Mouse (Mus musculus): ENCODE measurements at regions not wholly inside any gene's neighbourhood (a gene's known extent, or its start where the extent isn't known, plus 50 kb on each side); places are given as distances from the start of the nearest gene placed in this dataset.

DNA sequence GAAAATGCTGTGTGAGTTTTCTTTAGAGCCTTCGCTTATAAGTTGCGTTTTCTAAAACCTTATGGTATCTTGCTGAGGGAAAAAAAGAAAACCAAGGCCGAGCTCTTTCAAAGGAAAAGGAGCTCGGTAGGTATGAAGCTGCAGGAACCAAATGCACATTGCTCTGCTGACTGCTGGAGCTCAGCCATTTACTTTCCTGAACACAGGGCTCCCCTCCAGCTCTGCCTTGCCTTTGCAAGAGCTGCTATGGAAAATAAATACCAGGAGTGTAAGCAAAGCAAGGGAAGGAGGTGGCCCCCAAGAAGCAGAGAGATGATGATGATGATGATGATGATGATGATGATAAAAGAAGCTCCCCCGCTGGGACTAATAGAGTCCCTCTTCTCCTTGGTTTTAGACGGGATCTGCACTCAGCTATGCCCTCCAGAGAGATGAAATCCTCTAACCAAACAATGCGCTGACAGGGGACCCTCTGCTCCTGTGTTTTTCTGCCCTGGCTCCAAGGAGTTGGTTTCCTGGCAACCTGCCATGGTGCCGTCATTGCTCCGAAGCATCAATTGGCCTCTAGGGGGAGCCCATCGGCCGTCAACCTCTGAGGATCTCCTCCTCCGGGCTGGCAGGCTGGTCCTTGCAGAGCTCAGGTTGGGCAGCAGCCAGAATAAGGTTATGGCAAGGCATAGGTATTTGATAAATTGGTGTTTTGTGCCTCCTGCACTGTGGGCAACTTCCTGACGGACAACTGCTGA is 544.7 kb downstream of the Rnf144b start:
- TF ChIP-seq CTCF (IDR thresholded peaks at IDR 0.05; ENCODE audit: low read depth) (peak; percentile 91), EP300 (IDR thresholded peaks at IDR 0.05; ENCODE audit: low read depth) (no peak)

All from heart, postnatal 0 days (tissue).